ENCODE assay signal across 18 mouse cellular contexts in genomic region chr5:4696701-4697100, GRCm38 (mm10).
DNase-seq lines count a peak whose midpoint lies in the region; ATAC-seq lines count a peak whose summit lies in the region.
"Had no signal": no experiment of that assay in that cellular context is flagged by ENCODE, and none has a peak within 500 bp of the region (broad histone marks: within the 10 kb centered on the region; RNA-seq: fewer than 3 reads in every experiment).

No protein-coding gene starts in this region.

- no peaks in the 10 kb centered on the region for H3K36me3 ChIP-seq in heart, embryonic 11.5 days (ENCODE audit: control insufficient read depth, insufficient read depth, low read length)
- H3K36me3 ChIP-seq: embryonic facial prominence, embryonic 10.5 days; embryonic facial prominence, embryonic 12.5 days; forebrain, embryonic 15.5 days had no signal

- H3K4me1 ChIP-seq in heart, embryonic 11.5 days (ENCODE audit: control insufficient read depth, insufficient read depth, low read length) = no peaks in the 10 kb centered on the region
- H3K4me1 ChIP-seq: embryonic facial prominence, embryonic 10.5 days; embryonic facial prominence, embryonic 12.5 days; forebrain, embryonic 13.5 days; forebrain, embryonic 15.5 days had no signal

- DNase-seq in left cerebral cortex, adult 11 months (ENCODE audit: low spot score) = peak; percentile 3
- no peak for DNase-seq in left cerebral cortex, adult 18-20 months (ENCODE audit: low spot score in 2 of 2)
- DNase-seq in brain, adult 2 months (ENCODE audit: low read depth, low spot score) = peak; percentile 65
- peak; percentile 44 for DNase-seq in telencephalon, adult 2 months (ENCODE audit: low read depth, low spot score)
- DNase-seq: adrenal gland, adult 2 months; adrenal gland, postnatal 10 days; adrenal gland, postnatal 25 days; cerebellum, adult 11-12 months; cerebellum, adult 2 months; cerebellum, adult 9-10 months; cerebellum, postnatal 10 days; cerebellum, postnatal 25 days; forebrain, postnatal 0 days had no signal

- no peak overlapping the region for H3K4me2 ChIP-seq in heart, embryonic 11.5 days
- H3K4me2 ChIP-seq: embryonic facial prominence, embryonic 12.5 days; forebrain, embryonic 13.5 days; forebrain, embryonic 15.5 days had no signal

- H3K27me3 ChIP-seq in heart, embryonic 11.5 days (ENCODE audit: control insufficient read depth, insufficient read depth, low read length) = no peaks in the 10 kb centered on the region
- H3K27me3 ChIP-seq: embryonic facial prominence, embryonic 12.5 days; forebrain, embryonic 13.5 days; forebrain, embryonic 15.5 days had no signal

- H3K27ac ChIP-seq in heart, embryonic 11.5 days (ENCODE audit: low read depth, low read length) = no peak overlapping the region
- H3K27ac ChIP-seq: embryonic facial prominence, embryonic 10.5 days; embryonic facial prominence, embryonic 12.5 days; forebrain, embryonic 13.5 days; forebrain, embryonic 15.5 days had no signal

- no peak overlapping the region for H3K9ac ChIP-seq in heart, embryonic 11.5 days (ENCODE audit: low read depth, low read length)
- H3K9ac ChIP-seq: embryonic facial prominence, embryonic 12.5 days; forebrain, embryonic 13.5 days; forebrain, embryonic 15.5 days; forebrain, postnatal 0 days had no signal

- no peak for ATAC-seq in heart, embryonic 11.5 days (replicated peaks; ENCODE audit: insufficient number of reproducible peaks, low FRiP score, low TSS enrichment)
- ATAC-seq: forebrain, embryonic 13.5 days; forebrain, embryonic 15.5 days; forebrain, postnatal 0 days had no signal

- H3K9me3 ChIP-seq in heart, embryonic 11.5 days (replicated peaks; ENCODE audit: control insufficient read depth, low read length) = no peaks in the 10 kb centered on the region
- H3K9me3 ChIP-seq: embryonic facial prominence, embryonic 10.5 days; forebrain, embryonic 13.5 days; forebrain, embryonic 15.5 days had no signal

- no peak overlapping the region for H3K4me3 ChIP-seq in heart, embryonic 11.5 days (ENCODE audit: low read depth, low read length)
- H3K4me3 ChIP-seq: embryonic facial prominence, embryonic 10.5 days; embryonic facial prominence, embryonic 12.5 days; forebrain, embryonic 13.5 days; forebrain, embryonic 15.5 days had no signal

Comparison
In these comparisons a context has a peak if more than half of its experiments do, and no peak if none do; other contexts are left out.
1. DNase-seq: peak in left cerebral cortex, adult 11 months (single experiment), brain, adult 2 months (single experiment) and telencephalon, adult 2 months (single experiment); none in left cerebral cortex, adult 18-20 months (0 of 2).